ENCODE assay signal across 7 mouse cellular contexts in the genomic region with DNA sequence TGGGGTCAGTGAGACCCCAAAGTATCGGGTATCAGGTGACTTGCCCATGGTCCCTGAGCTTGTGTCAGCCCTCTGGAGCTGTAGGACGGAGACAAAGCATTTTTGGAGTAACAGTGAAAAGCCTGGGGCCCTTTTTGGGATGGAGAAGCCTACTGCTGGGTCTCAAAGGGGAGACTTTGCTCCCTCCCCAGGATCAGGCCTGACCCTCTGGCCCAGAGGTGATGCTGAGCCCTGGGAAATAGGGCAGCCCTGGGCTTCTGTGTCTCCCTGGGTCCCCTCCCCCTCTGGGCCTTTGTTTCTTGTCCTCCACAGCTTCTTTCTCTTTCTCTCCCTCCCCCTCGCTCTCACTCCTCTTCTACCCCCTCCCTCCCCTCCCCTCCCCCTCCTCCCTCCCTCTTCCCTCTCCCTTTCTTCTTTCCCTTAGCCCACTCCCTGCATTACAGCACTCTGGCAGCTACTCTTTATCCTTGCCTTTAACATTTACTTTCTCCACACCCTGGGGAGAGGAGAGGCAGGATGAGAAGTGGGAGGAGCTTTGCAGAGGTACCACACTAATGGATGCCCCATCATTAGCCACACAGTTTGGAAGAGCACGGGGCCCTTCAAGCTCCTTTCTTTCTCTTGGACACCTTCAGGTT. TPM values are rescaled to one million over a fixed set of nuclear protein-coding genes. Genes with fewer than 3 reads are reported as not detected.
DNase-seq lines count a peak whose midpoint lies in the region; ATAC-seq lines count a peak whose summit lies in the region.

No protein-coding gene starts in this region.

- ATAC-seq in lung, embryonic 16.5 days (ENCODE audit: low read depth): no peak
- ATAC-seq in liver, embryonic 12.5 days: no peak

- no peaks in the 10 kb centered on the region for H3K27me3 ChIP-seq in lung, embryonic 16.5 days (ENCODE audit: control insufficient read depth, insufficient read depth, low read depth, low read length)
- H3K27me3 ChIP-seq in forebrain, embryonic 10.5 days (ENCODE audit: poor library complexity, severe bottlenecking): no peaks in the 10 kb centered on the region
- H3K27me3 ChIP-seq in liver, embryonic 12.5 days (replicated peaks): no peaks in the 10 kb centered on the region

- no peaks in the 10 kb centered on the region for H3K36me3 ChIP-seq in lung, embryonic 16.5 days (ENCODE audit: control insufficient read depth, insufficient read depth, low read length)
- peaks cover 10% of the 10 kb centered on the region for H3K36me3 ChIP-seq in forebrain, embryonic 10.5 days (replicated peaks)
- H3K36me3 ChIP-seq in liver, embryonic 12.5 days: peaks cover 2% of the 10 kb centered on the region

- H3K9me3 ChIP-seq in lung, embryonic 16.5 days (ENCODE audit: control insufficient read depth, low read length): no peaks in the 10 kb centered on the region
- H3K9me3 ChIP-seq in forebrain, embryonic 10.5 days: no peaks in the 10 kb centered on the region
- H3K9me3 ChIP-seq in liver, embryonic 12.5 days (replicated peaks): no peaks in the 10 kb centered on the region

- H3K4me2 ChIP-seq in lung, embryonic 16.5 days (ENCODE audit: low read depth, low read length): no peak overlapping the region
- peak overlapping the region; percentile 36; the same call in 1 of the 2 replicates for H3K4me2 ChIP-seq in liver, embryonic 12.5 days

- peaks cover 60% of the 10 kb centered on the region for H3K4me1 ChIP-seq in lung, embryonic 16.5 days (replicated peaks; ENCODE audit: control insufficient read depth, insufficient read depth, low read length)
- peaks cover 98% of the 10 kb centered on the region for H3K4me1 ChIP-seq in forebrain, embryonic 10.5 days
- H3K4me1 ChIP-seq in liver, embryonic 12.5 days: peaks cover 83% of the 10 kb centered on the region

- peak overlapping the region; percentile 86 for H3K27ac ChIP-seq in lung, embryonic 16.5 days (ENCODE audit: low read length)
- peak overlapping the region; percentile 90 for H3K27ac ChIP-seq in forebrain, embryonic 10.5 days
- H3K27ac ChIP-seq in liver, embryonic 12.5 days: peak overlapping the region; percentile 52

- 46% methylated on average over 4 of the region's 4 CpGs for WGBS in lung, embryonic 16.5 days
- WGBS in forebrain, embryonic 10.5 days: 7% methylated on average over 4 of the region's 4 CpGs
- 39% methylated on average over 4 of the region's 4 CpGs for WGBS in liver, embryonic 12.5 days (ENCODE audit: insufficient replicate concordance)

- DNase-seq in lung, postnatal 36 days: no peak
- peak; percentile 61 for DNase-seq in forebrain, embryonic 10.5 days (ENCODE audit: extremely low spot score, low spot score)
- peak; percentile 84 for DNase-seq in retina, embryonic 14.5 days (ENCODE audit: low spot score)
- DNase-seq in adrenal gland, postnatal 14 days: no peak
- DNase-seq in c-Kit-positive CD71-positive TER-119-positive erythroid progenitor cells, embryonic 14.5 days (ENCODE audit: low spot score): no peak

- no peak overlapping the region for H3K9ac ChIP-seq in lung, embryonic 16.5 days (ENCODE audit: low read length)
- no peak overlapping the region for H3K9ac ChIP-seq in liver, embryonic 12.5 days

- no peak overlapping the region for H3K4me3 ChIP-seq in lung, embryonic 16.5 days (ENCODE audit: low read length)
- peak overlapping the region; percentile 29 for H3K4me3 ChIP-seq in forebrain, embryonic 10.5 days
- no peak overlapping the region for H3K4me3 ChIP-seq in liver, embryonic 12.5 days

RNA-seq across cellular contexts. Expression of a gene that starts 39.1 kb away (rescaled TPM):
- polyA plus RNA-seq in lung, embryonic 16.5 days (2015; fragmentation: Nextera tagmentation; extraction: Ambion mirVana): 671 and 680 TPM in 2 replicates
- polyA plus RNA-seq in forebrain, embryonic 10.5 days (2016; fragmentation: Nextera tagmentation; extraction: Ambion mirVana): 462 and 476 TPM in 2 replicates
- polyA plus RNA-seq in liver, embryonic 12.5 days (2016; fragmentation: Nextera tagmentation; extraction: Ambion mirVana): 158 and 160 TPM in 2 replicates
- total RNA-seq in adrenal gland, postnatal 14 days (2021): 353 and 359 TPM in 2 replicates

RNA-seq across cellular contexts. Expression of a gene that starts 51.5 kb away (rescaled TPM):
- polyA plus RNA-seq in lung, embryonic 16.5 days (2015; fragmentation: Nextera tagmentation; extraction: Ambion mirVana): 17.7 and 18.6 TPM in 2 replicates
- 33.3 and 33.4 TPM in 2 replicates for polyA plus RNA-seq in forebrain, embryonic 10.5 days (2016; fragmentation: Nextera tagmentation; extraction: Ambion mirVana)
- polyA plus RNA-seq in liver, embryonic 12.5 days (2016; fragmentation: Nextera tagmentation; extraction: Ambion mirVana): 7.2 and 8.9 TPM in 2 replicates
- total RNA-seq in adrenal gland, postnatal 14 days (2021): 21.3 and 25.6 TPM in 2 replicates

Comparison
In these comparisons a context has a peak if more than half of its experiments do, and no peak if none do; other contexts are left out.
1. DNase-seq: peak in forebrain, embryonic 10.5 days (single experiment) and retina, embryonic 14.5 days (single experiment); none in lung, postnatal 36 days (single experiment), adrenal gland, postnatal 14 days (single experiment) and c-Kit-positive CD71-positive TER-119-positive erythroid progenitor cells, embryonic 14.5 days (single experiment).
2. Peak in every context shown above with its lines, with median percentiles within 50 percentile points of each other: H3K27ac ChIP-seq.